Mouse (Mus musculus) hematopoietic stem cell, adult 5-6 weeks (primary cell): ENCODE results near the gene Pax9. TPM values are rescaled to one million over a fixed set of nuclear protein-coding genes. Genes with fewer than 3 reads are reported as not detected.
A peak's percentile ranks its signal among the peaks of the same experiment; 100 is the strongest.

Experiments used
- ATAC-seq, 2 experiments: fragments of 125-278 bp in 1 of 2; replicated peaks in 1 of 2; 2 replicates each; pipeline ENCODE4 v1.8.0; 2016 to 2017; ENCODE audit warnings: inconsistent platforms in 2 of 2, mild to moderate bottlenecking in 2 of 2, moderate number of reproducible peaks in 2 of 2, low read depth in 1 of 2, moderate TSS enrichment in 1 of 2; ENCODE audit not compliant: low FRiP score in 2 of 2, poor library complexity in 2 of 2, severe bottlenecking in 2 of 2, insufficient read depth in 1 of 2, low TSS enrichment in 1 of 2
- total RNA-seq: library from RNA; stranded (forward); fragments of 172-1452, 232-1000 nt; gene quantifications from 2 replicates; pipeline ENCODE4 v1.2.3, GENCODE M21; 2017

The Pax9 gene
- total RNA-seq, 1 experiment from 2014 or later: not detected

- peak; percentile 50 to 70 for ATAC-seq
Observed at GRCm38 (mm10) chr12:56695358-56696173, 4.0 kb downstream of the Pax9 start.

- no peak for ATAC-seq
Observed at GRCm38 (mm10) chr12:56696174-56697010, 4.8 kb downstream of the Pax9 start.

GRCm38 (mm10) chr12:56697011-56697740, 5.6 kb downstream of the Pax9 start:
- no peak for ATAC-seq

GRCm38 (mm10) chr12:56697785-56698184, 6.2 kb downstream of the Pax9 start:
- ATAC-seq: no peak

GRCm38 (mm10) chr12:56698191-56698980, 6.8 kb downstream of the Pax9 start:
- no peak for ATAC-seq

GRCm38 (mm10) chr12:56699351-56699750, 7.8 kb downstream of the Pax9 start:
- no peak for ATAC-seq

GRCm38 (mm10) chr12:56699915-56700900, 8.6 kb downstream of the Pax9 start:
- no peak for ATAC-seq

GRCm38 (mm10) chr12:56701004-56701403, 9.4 kb downstream of the Pax9 start:
- no peak for ATAC-seq

GRCm38 (mm10) chr12:56717971-56718706, 26.6 kb downstream of the Pax9 start:
- ATAC-seq: no peak

GRCm38 (mm10) chr12:56718707-56719051, 27.1 kb downstream of the Pax9 start:
- no peak for ATAC-seq

GRCm38 (mm10) chr12:56727631-56728030, 36.1 kb downstream of the Pax9 start:
- no peak for ATAC-seq

GRCm38 (mm10) chr12:56737104-56737503, 45.5 kb downstream of the Pax9 start:
- ATAC-seq: no peak
